Mouse (Mus musculus) large intestine, adult 2 months (tissue): ENCODE measurements around the gene Nr3c2. TPM values are rescaled to one million over a fixed set of nuclear protein-coding genes. Genes with fewer than 3 reads are reported as not detected.
A peak's percentile ranks its signal among the peaks of the same experiment; 100 is the strongest.

Source experiments
- DNase-seq: peaks from one replicate; pipeline ENCODE4 v3.0.0-alpha.2; 2012; ENCODE audit warnings: low read depth, low spot score
- WGBS: fragments of 180-500 bp; shearing (Covaris S2); methylation state at CpG from one replicate; pipeline ENCODE4 v1.1.7; 2018; 5-methylcytosine and 5-hydroxymethylcytosine counted together
- polyA plus RNA-seq: library from polyadenylated mRNA; depleted of rRNA; stranded (reverse); fragments of >200 nt; gene quantifications from 2 replicates; pipeline ENCODE4 v1.2.3, GENCODE M21; 2012

The Nr3c2 gene
- polyA plus RNA-seq, 1 experiment, result 5.4 TPM

DNA sequence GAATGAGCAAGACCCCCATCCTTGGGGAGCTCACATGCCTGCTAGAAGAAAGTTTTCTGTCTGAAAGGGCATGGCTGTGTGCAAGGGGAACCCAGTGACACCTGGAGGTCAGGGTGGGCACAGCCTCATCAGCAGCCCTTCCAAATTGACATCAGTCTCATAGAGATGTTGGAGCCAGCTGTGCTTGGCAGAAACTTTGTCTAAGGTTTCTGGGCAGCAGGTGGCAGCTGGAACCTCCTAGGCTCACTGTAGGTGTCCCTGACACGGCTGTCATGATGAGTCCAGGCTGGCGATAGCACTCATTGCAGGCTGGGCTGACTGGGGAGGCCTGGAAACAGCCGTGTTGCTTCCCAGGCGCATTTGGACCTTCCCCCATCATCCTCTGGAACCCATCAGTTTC, 323.9 kb downstream of the Nr3c2 start:
- WGBS, result 79% methylated on average over 4 of the region's 4 CpGs
- DNase-seq, result no peak

DNA sequence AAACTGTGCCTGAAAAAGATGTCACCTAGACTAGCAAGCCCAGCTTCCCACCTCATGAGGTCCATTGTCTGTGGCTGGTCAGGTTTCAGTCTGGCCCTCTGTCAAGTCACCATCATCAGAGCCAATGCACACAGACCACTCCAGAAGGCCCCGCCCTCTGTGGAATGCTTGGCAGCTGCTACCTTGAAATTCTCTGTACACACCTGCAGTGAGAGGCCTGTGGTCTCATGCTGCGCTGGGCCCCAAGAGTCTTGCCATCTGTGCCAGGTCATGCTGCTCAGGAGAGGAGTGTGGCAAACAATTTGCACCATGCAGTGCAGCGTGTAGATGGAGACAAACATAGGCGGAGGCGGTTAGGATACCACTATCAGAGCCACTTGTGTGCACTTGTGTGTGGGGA, 328.5 kb downstream of the Nr3c2 start:
- no peak for DNase-seq
- 58% methylated on average over 5 of the region's 5 CpGs for WGBS

DNA sequence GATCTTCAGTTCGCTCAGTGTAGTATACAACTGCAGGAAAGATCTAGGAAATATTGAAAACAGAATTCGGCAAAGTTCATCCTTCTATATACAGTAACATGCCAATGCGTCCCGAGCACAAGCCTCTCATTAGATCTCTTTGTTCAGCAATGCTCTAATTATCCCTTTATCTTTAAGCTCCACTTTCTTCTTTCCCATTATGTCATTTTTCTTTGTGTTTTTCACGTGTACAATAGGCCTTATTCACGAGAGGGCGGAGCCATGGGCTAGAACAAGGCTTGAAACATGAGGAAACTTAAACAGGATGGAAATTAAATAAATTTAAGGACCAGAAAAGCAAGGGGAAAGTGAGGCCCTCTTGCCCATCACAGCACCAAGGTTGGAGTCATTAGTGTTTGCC, 329.4 kb downstream of the Nr3c2 start:
- no peak for DNase-seq
- WGBS, result 87% methylated on average over 7 of the region's 7 CpGs

DNA sequence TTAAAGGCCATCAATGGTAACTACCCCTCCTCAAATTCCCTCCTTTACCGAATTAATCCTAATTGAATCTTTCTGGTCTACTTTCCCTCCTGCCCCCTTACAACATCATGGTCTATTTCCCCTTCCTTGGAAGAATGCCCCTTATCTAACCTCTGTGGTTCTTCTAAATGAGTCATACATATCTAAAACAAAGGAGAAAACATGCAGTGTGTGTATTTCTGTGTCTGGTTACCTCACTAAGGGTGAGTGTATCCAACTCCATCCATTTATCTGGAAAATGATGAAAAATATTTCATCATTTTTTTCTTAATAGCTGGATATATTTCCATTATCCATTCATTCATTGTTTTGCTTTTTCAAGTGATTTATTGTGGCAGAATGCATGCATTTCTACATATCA, 332.0 kb downstream of the Nr3c2 start:
- DNase-seq, result no peak
- 94% methylated on average over 1 of the region's 1 CpGs for WGBS

DNA sequence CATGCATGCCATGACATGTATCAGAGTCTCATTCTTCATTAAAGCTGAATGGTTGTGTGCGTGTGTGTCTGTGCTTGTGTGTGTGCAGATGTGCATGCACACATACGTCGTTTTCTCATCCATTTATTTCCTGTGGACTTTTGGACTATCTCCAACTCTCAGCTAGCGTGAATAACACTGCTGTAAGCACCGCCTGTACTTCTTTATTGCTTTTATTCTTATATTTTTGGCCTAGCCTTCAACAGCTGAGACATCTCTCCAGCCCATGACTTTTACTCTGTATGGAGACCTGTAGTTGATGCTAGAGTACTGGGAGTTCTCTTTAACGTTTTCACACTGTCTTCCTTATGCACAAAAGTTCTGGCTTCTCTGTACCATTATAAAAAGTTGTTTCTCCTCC, 332.6 kb downstream of the Nr3c2 start:
- no peak for DNase-seq
- 19% methylated on average over 6 of the region's 6 CpGs for WGBS

DNA sequence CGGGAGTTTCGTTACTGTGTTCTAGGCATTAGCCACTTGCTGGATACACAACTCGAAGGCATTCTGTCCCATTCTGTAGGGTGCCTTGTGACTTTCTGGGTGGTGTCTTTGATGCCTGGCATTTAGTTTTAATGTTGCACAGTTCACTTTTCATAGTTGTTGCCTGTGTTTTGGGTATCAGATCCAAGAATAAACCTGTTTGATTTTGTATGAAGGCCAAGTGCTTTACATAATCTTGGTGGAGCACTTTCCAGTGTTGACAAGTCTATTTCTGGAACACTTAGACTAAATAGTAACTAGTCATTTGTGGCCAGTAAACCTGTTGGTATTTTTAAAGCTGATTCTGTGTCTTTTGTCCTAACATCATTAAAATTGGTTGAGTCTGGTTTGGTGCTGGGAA, 333.2 kb downstream of the Nr3c2 start:
- 85% methylated on average over 3 of the region's 3 CpGs for WGBS
- DNase-seq, result no peak

DNA sequence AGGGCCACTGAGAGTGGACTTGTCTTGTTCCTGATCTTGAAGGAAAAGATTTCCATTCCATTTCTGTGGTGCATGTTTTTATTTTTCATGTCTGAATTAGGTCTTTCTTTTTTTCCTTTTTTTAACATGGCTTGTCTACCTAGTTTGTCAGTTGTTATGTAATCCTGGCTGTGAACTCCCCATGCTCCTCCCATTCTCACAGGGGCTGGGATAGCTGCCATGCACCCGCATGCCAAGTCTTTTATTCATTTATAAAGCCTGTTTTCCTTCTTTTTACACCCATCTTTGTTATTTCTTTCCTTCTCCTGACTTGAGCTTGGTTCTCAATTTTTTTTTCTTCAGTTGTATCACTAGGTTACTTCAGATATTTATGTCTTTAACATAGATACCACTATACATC, 337.5 kb downstream of the Nr3c2 start:
- DNase-seq, result no peak
- 19% methylated on average over 1 of the region's 1 CpGs for WGBS

DNA sequence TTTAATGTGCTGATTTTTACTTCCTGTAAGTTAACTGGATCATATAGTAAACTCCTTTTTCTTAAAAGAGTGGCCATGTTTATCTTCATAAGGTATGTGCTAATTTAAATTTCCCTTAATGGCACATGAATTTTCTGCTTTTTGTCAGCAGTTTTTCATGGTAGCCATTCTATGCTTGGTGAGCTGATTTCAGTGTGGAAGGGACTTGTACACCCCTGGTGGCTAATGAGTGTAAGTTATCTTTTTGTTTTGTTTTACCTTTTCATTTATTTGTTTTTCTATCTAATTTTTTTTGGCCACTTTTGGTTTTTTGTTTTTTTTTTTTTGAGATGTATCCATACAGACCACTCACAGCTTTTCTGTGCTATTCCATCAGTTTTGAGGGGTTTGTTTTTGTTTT, 340.2 kb downstream of the Nr3c2 start:
- no peak for DNase-seq

DNA sequence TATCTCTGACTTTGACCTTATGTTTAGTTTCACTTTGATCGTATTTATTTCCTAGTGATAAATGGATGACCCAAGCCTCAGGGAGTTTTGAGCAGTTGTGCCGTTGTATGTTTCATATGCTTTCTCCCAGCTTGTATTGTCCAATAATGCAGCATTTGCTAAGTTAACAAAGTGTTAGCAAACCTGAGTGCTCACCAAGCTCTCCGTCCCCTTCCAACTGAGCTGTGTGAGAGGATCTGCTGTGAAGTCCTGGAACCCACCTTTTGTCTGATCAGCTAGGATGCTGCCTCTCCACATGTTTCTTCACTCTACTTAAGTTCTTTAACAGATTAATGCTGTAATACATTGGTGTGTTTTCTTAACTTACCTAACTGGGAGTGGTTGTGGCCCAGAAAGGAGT, 342.1 kb downstream of the Nr3c2 start:
- 85% methylated on average over 3 of the region's 3 CpGs for WGBS
- no peak for DNase-seq

DNA sequence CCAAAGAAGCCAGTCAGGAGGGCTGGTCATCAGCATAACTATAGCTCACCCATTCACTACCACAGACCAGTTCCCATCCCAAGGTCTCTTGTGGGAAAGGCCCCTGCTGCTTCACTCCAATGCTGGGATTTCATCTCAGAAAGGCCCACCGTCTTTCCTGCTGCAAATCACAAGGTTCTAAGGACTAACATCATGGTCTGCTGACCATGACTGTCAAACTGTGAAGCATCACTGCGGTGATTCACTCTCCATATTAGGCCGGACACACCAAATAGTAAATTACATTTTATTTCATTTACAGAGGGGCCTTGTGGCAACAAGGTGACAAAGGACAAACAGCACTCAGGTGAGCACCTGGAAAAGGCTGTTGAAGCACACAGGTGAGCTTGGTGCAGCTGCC, 350.9 kb downstream of the Nr3c2 start:
- no peak for DNase-seq
- 92% methylated on average over 3 of the region's 3 CpGs for WGBS

DNA sequence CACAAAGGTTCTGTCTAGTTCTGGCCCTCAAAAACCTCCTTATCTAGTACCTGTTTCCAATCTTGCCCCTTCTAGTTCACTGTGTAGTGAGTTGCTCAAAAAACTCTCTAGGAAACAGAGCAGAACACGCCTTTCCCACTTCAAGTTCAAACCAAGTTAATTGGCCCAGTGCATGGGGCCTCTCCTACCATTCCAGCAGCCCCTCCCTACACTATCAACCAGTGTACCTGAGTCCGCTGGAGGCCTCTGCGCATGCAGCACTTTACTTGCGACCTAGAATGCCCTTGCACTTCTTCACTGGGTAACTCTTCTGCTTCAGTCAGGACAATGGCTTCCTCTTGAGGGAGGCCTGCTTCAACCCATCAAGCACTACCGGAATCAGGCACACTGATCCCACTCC, 351.9 kb downstream of the Nr3c2 start:
- DNase-seq, result no peak
- 71% methylated on average over 5 of the region's 5 CpGs for WGBS

DNA sequence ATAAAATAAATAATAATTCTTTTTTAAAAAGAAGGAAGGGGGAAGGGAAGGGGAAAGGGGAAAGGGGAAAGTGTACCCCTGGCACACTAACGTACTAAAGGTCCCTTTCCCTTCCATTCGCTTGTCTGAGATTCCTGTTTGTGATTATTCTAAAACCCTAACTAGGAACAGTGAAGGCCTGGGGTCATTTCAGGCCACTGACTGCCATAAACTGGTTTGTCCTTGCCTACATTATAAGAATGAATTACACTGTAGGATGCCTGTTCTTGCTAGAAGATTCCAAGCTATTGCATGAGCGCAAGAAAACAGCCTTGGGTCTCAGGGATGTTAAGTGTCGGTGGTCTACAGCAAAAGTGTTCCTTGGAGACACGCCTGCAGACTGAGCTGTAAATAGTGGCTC, 355.2 kb downstream of the Nr3c2 start:
- 57% methylated on average over 5 of the region's 5 CpGs for WGBS
- no peak for DNase-seq

DNA sequence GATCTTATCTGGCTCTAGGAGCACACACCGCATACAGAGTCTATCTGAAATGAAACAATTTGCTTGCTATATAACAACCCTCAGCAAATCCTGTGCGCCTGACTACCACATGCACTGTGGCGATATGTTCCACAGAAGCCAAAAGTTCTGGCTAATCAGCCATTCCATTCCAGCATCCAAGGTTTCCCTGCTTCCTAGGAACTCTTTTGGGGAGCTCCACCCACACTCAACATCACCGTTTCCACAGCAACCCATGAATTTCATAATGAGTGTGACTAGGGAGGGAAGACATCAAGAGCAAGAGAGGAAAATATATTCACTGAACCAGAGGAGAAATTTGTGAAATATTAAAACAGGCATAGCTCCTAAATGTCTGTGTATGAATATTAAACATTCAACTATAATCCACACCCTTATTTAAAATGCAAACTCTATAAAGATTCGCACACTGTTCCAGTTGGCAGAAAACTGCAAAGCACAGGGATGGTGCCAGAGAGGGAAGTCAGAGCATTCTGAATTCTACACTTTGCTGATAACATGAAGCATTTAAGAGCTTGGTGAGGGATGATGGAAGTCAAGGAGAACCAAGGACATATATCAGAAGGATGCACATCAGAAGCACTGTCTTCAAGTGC, 357.3 kb downstream of the Nr3c2 start:
- 97% methylated on average over 5 of the region's 5 CpGs for WGBS

DNA sequence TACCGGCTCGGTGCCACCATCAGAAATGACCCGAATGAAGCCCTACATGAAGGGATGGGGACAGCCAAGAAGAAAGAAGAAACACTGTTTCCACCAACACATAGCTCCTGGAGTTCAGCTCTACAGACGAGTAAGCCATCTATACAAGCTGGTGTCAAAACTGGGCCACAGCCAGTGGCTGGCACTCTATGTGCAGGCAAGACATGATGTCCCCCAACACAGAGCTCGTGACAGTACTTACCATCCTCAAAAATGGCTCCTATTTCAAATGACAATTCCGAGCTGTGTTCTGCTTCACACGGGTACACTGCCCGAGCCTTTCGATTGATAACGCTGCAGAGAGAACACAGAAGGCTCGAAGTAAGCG, 357.8 kb downstream of the Nr3c2 start:
- DNase-seq, result no peak
- WGBS, result 94% methylated on average over 12 of the region's 12 CpGs

More for the DNA sequence above, 357.3 kb downstream of the Nr3c2 start:
- DNase-seq, result no peak

DNA sequence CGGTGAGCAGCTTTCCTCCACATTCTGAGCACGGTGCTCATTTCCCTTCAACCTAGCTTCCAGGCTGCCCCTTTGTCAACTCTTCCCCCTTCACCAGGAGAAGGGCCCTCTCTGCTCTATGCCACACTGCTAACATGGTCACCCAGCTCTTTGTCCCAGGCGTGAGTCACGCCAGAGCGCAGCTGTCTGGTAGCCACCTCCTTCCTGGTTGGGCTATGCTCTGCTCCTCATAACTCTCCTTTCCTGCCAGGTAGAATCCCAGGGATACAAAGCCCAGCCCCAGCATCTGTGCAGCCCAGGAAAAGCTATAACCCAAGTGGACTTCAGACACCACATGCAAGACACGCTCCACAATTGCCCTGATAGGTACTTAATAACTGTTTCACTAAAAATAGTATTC, 362.0 kb downstream of the Nr3c2 start:
- DNase-seq, result no peak
- 79% methylated on average over 6 of the region's 6 CpGs for WGBS

DNA sequence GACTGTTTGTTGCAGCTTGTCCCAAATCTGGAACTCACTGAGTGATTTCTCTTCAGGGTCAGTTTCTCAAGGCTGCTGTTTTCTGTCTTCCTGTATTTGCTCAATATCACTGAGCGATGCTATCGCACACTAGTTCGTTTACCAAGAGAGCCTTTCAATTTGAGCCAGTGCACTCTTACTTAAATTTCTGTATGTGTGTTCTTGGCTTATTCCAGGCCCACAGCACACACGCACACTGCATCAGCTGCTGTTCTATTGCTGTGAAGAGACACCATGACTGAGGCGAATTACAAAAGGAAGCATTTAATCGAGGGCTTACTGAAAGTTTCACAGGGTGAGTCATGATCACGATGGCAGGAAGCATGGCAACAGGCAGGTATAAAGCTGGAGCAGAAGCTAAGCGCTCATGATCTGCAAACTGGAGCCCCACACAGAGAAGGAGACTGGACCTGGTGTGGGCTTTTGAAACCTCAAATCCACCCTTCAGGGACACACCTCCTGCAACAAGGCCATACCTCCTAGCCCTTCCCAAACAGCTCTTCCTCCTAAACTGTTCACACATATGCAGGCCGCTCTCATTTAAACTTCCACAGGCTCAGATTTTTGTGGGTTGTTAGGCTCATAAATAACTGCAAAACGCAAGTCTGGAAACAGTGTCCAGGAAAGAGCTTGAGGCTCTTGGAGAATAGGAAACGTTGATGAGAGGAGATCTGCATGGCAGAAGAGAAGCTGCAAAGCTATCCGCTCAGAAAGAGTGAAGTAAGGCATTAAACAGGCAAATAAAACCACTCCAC, 363.2 kb downstream of the Nr3c2 start:
- 74% methylated on average over 12 of the region's 12 CpGs for WGBS
- DNase-seq, result no peak

DNA sequence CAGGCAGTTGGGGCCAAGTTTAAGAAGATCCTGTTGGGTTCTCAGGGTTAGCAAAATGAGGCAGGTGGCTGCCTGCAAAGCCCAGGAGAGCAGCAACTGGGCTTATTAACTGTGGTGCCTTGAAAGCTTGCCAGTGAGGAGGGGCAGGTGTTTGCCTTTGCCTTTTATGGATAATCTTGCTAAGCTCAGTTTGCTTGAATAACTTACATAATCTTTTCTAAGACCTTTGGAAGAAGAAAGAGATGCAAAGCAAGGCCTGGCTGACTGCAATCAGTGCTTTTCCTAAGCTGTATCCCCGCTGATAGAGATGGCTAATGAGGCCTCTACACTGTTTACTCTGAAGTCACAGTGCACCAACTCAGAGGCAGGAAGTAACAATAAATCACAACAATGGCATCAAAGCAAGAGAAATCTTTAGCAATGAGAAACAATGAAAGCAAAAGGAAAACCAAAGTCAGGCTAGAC, 368.7 kb downstream of the Nr3c2 start:
- WGBS, result 30% methylated on average over 1 of the region's 1 CpGs
- DNase-seq, result no peak

DNA sequence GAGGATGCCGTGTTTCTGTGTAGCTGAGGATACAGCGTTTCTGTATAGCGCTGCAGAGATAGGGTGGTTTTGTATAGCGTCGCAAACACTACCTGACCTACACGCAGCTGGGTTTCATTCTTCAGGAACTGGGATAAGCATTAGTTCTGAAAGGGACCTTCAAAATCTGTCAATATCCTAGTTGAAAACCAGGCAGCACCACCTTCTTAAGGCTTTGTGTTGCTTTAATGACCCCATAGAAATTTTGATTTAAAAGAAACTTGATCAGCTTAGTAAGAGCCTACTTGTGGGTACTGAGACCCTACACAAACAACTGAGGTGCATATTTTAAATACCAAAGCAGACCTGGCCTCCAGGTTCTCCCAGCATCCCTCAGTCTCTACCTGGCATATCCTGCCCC, 372.9 kb downstream of the Nr3c2 start:
- no peak for DNase-seq
- whole genome bisulfite sequencing, result 96% methylated on average over 6 of the region's 6 CpGs

DNA sequence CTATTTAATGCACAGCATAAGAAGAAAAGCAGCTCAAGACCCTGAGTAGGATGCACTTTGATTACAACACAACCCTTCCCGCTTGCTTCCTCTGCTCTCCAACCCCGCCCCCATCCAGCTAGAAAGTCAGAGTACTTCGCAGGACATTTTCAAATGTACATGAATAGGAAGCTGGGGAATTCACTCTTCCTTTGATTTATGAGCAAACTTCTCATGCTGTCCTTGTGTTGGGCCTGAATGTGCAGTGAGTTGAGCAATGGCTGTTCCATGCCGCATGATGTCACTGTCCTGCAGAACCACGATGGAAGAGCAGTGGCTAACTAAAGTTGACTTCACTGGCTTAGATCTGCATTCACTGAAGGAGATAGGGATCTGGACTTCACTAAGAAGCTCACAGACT, 376.3 kb downstream of the Nr3c2 start:
- WGBS, result 85% methylated on average over 5 of the region's 5 CpGs
- no peak for DNase-seq

DNA sequence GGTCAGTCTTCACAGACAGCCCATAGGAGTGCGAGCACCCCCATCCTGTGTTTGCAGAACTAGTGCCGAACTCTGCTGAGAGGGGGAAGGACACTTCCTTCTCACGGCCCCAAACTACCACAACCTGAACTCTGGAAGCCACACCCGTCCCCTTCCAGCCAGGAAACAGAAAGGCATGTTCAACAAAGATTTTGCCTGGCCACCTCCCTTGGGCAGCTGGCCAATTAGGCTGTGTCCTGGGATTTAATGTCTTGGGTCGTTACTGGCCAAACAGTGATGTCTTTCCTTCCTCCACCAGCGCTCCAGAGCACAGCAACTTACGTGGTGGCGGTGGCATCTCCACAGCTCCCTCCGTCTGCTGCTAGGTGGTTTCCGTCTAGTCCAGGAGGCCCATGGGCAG, 377.6 kb downstream of the Nr3c2 start:
- 29% methylated on average over 10 of the region's 10 CpGs for WGBS
- DNase-seq, result peak; percentile 57

DNA sequence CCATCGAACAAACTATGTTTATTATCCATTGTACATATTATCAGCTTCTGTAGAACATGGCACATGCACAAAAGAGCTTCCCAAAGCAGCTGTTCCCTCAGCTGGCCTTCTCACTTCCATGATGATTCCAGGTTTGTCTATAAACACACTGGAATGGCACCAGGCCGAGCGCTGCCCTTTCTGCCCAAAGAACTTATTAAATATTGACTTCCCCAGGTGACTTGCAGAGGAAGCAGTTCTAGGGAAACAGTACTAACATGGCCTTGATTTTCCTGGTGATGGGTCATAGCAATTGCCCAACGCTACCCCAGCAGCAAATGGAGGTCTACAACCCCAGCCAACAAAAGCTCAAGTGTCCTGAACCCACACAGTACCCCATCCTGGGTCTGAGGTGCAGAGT, 379.0 kb downstream of the Nr3c2 start:
- WGBS, result 81% methylated on average over 4 of the region's 4 CpGs
- no peak for DNase-seq

DNA sequence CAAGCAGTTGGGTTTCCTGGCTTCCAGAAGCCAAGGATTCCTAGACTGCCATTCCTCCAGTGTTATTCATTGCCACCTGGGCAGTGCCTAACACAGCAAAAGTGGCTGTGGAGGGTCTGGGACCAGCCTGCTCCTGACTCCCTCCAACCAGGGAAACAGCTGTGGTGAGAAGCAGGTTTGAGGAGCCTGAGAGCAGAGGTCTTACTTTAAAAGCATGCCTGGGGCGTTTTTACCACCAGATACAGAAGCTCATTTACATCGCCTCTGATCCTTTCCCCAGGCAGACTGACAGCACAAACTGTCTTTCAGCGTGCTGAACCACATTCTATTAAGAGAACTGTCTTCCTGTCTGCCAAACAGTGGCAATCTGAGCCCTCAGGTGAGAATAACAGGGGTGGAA, 380.7 kb downstream of the Nr3c2 start:
- whole genome bisulfite sequencing, result 75% methylated on average over 3 of the region's 3 CpGs
- DNase-seq, result no peak
